Mouse (Mus musculus): ENCODE results near the gene 1700021F05Rik.
A peak's percentile ranks its signal among the peaks of the same experiment; 100 is the strongest.
"Not testable (repeated sequence)": the region's sequence is repeated elsewhere in the genome, so short reads cannot be mapped to it uniquely, and the experiment has no call there.

The 1700021F05Rik gene

DNA sequence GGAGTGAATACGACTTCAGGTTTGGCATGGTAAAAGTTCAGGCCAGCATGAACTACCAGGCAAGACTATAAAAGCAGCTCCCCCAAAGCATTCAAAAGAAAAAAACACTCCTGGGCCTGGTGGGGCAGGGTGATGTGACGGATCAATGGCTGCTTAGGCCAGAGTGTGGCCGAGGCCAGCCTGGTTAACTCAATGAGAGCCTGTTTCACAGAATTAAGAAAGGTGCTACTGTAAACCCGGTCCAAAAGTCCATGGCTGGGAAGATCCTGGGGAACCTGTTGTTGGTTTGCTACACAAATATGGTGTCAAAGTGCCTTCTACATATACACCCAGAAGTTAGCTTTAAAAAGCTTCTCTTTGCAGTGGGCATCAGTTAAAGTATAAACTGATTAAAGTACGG, 2.0 kb downstream of the 1700021F05Rik start:
- DNase-seq = no peak

- no peak for DNase-seq
Observed at GRCm38 (mm10) chr10:43537652-43538051, 3.1 kb downstream of the 1700021F05Rik start.

DNA sequence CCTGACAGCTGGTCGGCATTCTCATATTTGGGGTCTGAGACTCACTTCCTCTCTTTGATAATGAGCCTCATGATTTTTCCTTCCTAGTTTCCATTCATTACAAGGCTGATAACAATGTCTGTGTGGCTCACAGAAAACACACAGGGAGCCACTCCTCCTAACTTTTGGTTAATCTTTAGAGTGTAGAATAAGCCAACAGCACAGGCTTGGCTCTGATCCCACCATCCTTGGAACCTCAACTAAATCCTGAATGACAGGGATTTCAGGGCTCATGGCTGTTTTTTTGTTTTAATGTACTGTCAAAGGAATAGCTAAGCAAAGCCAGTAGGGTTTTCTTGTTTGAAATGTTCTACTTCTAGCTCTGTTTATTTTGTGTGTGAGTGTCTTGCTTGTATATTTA, 6.4 kb downstream of the 1700021F05Rik start:
- DNase-seq = no peak

DNA sequence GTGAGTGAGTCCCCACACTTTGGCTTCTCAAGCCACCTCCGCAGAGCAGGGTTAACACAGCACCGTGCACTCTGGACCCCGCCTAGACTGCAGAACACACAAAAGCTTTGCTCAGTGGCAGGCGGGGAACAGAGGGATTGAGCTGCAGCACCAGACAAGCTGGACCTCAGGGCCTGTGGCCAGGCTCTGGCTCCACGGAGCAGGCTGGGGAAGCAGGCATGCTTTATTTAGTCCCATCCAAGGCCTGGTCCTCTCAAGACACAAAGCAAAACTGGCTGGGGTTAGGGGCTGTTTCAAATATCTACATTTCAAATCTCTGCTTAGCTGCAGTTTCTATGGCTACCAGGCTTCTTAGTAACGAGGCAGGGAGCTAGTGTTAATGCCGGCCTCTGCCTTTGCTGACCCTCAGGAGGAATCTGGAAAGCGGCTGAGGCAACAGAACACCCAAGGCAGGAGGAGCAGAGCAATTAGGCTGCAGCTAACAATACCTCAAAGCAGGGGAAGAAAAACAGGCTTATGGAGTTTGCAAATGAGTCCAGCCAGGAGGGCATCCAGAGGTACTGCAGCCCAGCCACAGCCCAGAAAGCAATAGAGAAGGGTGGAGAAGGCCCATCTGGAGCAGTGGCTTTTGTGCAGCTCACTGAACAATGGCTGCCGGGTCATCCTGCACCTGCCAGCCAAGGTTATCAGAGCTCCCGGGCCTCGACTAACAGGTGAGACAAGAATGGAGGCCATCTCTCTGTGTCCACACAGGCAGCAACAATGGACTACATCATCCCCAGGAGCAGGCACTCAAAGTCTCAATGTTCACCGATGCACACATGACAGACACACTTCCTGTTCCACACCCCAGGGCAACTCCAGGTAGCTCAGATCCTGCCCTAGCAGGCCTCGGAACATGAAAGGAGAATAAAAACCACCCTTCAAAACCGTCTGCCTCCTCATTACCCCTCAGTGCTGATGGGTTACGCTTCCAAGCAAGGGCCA, 13.2 kb downstream of the 1700021F05Rik start:
- DNase-seq = peak; percentile 27

DNA sequence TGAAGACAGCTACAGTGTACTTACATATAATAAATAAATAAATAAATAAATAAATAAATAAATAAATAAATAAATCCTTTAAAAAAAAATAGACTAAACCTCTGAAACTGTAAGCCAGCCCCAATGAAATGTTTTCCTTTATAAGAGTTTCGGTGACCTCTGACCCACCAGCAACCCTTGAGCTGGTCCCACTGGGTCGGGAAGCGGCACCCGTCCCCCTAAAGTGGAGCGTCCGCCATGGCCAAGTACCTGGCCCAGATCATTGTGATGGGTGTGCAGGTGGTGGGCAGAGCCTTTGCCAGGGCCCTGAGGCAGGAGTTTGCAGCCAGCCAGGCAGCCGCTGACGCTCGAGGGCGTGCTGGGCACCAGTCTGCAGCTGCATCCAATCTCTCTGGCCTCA, 16.9 kb downstream of the 1700021F05Rik start, which contains the start of gene Gm9803:
Gene Gm9803, plus strand, starts transcription at position 154 of the 400 bp plus-strand sequence.
- DNase-seq = not testable (repeated sequence)

- DNase-seq = no peak
Observed at GRCm38 (mm10) chr10:43519977-43520376, 20.8 kb downstream of the 1700021F05Rik start.

DNA sequence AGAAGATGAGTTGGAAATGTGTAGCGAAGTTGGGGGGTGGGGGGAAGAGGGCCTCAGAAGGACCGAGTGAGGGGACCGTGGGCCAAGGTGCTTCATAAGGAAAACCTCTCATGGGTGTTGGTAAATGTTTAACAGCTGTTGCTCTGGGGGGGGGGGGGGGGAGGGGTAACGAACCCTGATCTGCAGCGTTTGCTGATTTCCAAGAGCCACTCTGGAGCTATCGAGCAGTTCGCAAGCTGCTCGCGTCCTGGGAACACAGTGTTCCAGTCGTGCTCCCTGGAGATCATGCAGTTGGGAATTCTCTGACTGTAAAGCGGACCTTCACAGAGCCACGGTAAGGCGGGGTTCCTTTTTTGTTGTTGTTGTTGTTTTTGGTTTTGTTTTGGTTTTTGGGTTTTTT, 22.4 kb downstream of the 1700021F05Rik start:
- DNase-seq = no peak

DNA sequence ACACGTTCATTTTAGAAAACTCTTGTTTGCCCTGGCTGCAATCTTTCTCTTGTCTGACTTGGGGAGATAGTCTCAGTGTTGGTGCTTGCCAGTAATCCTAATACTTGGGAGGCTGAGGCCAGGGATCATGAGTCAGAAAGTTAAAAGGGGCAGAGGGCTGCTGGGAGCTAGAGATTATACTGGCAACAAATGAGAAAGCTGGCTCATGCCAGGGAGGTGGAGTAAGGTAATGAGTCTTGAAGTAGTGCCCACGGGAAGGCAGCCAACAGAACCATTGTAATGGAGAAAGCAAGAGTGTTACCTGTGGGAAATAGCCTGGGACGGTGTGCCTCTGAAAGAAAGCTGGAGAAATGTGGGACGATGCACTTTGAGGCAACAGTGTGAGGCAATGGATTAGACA, 23.0 kb downstream of the 1700021F05Rik start:
- DNase-seq = no peak

DNA sequence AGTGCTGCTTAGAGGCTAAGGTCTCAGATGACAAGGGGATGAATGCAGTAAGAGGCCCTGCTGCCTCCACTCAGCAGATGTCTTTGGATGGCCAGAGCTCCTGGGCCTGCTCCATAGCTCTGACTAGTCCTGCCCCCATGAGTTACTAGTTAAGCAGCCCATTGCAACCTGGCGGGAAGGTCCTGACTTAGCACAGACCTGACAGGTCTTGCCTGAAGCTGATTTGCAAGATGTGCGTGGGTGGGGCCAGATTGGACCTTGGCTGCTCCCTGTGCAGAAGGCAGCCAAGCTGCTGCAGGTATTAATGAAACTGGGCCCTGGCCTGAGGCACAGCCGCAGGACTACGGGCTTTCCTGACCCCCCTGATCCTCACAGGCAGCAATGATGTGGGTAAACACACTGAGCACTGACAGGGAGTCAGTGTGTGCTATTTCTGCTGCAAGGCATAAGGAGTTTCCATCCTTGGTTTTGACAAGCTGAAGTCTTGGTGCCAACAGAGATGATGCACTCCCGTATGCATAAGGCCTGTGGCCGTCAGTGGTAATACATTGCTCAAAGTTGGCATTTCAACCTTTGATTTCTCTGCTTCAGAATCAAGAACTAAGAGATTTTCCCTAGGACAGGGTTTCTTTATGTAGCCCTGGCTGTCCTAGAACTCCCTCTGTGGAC, 23.7 kb downstream of the 1700021F05Rik start:
- no peak for DNase-seq

DNA sequence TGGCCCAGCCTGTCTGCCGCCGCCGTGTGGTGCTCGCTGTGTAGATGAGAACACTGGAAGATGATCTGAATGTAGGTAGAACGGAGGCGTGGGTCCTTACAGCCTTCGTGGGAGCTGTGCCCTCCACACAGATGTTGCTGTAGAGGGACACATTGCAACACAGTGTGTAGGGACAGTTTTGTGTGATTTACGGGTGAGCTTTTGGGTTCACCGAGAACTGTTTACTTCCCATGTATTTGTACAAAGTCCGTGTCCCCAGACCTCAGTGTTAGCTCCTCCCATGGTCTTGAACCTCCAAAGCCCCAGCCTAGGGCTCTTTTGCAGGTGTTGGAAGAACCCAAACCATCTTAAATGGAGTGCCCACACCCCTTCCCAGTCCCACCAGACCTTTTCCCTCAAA, 27.8 kb downstream of the 1700021F05Rik start:
- no peak for DNase-seq

DNA sequence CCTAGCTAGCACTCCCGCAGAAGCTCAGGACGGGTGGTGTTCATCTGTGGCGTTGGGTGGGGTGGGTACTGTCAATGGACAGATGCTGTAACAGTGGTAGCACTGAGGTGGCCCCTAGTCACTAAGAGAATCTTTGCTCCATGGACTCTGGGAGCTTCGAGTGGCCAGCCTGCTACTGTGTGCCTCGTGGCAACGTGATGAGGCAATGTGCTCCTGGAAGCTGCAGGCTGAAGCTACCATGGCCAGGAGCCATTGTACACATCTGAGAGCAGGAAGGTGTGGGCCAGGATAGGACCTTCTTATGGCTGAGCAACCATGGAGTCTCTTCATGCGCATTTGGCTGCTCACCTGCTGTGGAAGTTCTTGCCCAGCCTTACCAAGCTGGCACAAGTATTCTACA, 31.6 kb downstream of the 1700021F05Rik start:
- no peak for DNase-seq

DNA sequence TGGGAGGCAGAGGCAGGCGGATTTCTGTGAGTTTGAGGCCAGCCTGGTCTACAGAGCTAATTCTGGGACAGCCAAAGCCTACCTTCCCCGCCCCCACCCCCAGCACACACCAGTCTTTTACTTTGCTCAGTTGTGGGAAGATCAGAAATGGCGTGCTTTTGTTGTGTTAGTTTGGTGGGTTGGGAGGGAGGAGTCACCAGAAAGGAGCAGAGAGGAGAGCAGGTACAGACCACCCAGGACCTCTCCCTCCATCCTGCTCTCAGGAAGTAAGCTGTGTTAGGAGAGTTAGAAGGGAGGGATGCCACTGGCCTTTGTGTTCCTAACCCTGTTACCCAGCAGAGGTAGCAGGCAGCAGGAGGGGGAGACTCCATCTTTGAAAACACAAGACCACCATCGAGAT, 33.7 kb downstream of the 1700021F05Rik start:
- DNase-seq = no peak

- DNase-seq = no peak
Observed at GRCm38 (mm10) chr10:43504291-43504690, 36.5 kb downstream of the 1700021F05Rik start.

GRCm38 (mm10) chr10:43502599-43502998, 38.2 kb downstream of the 1700021F05Rik start:
- DNase-seq = no peak

GRCm38 (mm10) chr10:43490846-43491245, 49.9 kb downstream of the 1700021F05Rik start:
- no peak for DNase-seq

DNA sequence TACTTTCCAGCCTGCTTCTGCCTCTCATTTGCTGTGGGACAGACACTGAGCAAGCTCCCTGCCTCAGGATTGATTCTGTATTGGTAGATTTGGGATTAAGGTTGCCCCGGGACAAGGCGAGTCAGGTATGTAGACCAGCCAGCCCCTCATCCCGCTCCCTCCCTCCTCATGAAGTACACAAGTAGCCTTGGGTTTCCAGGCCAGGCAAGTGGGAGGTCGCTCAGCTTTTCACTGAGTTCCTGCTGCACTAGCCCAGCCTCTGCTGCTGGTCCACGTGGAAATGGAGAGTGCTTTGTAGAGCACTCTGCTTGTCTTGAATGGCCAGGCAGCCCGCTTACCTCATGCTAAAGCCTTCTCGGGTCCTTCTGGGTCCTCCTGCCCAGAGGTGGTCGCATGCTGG, 50.8 kb downstream of the 1700021F05Rik start:
- no peak for DNase-seq

DNA sequence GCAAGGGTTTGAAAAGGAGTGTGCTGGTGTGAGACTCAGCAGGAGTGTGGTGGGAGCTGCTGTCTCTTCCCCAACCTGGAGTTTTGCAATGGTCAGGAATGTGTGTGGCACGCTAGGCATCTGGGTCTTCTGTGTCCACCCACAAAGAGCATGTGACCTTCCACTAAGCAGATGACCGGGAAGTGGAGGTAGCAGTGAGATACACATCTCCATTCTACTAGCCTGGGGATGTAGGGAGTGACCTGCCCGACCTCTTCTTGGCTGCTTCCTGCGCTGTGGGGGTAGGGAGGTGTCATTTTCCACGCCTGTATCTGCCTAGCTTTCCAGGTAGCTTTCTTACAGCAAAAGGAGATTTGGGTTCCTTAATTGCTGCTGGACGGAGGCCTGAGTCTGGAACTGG, 51.2 kb downstream of the 1700021F05Rik start:
- DNase-seq = no peak

DNA sequence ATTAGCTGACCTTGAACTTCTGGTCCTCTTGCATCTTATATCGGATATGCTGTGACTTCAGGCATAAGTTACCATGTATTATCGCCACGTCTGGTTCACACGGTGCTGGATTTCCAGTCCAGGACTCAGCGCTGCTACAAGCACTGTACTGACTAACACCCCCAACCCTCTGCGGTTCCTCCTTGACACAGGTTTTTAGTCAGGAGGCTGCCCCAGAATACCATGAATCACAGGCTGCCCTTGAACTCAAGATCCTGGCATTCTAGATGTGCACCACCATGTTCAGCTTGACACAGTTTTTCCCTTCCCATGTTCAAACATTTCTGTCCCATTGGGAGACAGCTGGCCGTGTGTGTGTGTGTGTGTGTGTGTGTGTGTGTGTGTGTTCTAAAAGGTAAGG, 51.7 kb downstream of the 1700021F05Rik start:
- DNase-seq = no peak

DNA sequence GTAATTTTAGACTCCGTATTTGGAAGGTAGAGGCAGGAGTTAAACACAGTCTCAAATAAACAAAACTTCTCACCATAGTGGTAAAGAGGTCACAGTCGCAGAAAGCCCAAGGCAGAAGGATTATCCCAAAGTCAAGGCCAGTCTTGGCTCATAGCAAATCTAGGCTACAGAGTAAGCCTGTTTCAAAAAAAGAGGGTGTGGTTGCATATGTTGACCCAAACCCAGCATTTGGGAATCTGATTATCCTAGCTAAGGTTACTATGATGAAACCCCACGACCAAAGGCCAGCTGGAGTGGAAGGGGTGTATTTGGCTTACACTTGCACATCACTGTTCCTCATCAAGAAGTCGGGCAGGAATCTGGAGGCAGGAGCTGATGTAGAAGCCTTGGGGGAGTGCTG, 52.5 kb downstream of the 1700021F05Rik start:
- DNase-seq = no peak

DNA sequence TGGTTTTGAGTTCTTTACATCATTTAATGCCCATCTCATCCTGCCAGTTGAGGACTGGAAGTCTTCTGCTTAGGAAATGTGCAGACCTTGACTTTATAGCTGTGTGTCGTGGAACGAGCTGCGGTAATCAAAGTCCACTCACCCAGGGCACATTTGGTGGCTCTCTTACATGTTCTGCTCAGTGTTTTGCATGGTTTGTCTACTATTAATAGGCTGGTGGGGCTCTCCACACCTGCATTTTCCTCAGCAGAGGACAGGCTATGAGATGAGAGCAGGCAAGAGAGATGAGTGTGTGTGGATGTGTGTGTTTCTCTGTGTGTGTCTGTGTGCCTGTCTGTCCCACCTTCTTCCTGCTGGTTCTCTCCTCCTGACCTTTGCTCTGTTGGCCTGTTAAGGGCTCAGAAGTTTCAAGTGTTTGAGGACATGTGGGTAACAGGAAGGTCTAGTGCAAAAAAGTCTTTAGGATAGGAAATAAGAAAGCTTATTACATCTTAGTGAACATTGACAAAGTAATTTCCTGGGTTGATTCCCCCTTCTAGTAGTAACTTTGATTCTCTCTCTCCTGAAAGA, 53.3 kb downstream of the 1700021F05Rik start:
- DNase-seq = no peak

- DNase-seq = no peak
Observed at GRCm38 (mm10) chr10:43485751-43486268, 55.0 kb downstream of the 1700021F05Rik start.

GRCm38 (mm10) chr10:43483426-43483995, 57.3 kb downstream of the 1700021F05Rik start:
- DNase-seq = no peak

DNA sequence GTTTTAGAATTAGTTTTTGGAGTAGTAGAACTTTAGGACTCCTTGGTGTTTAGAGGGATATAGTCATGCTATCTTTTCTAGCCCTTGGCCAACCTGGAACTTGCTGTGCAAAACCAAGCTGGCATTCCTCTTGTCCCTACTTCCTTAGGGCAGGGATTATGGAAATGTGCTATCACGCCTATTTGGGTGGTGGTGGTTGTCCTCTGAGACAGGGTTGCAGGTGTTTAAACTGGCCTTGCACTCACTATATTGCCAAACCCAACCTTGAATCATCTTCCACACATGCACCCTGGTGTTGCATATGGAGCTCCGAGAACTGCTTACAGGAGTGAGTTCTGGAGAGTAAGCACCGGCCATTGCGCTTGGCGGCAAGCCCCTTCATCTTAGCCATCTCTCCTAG, 58.8 kb downstream of the 1700021F05Rik start:
- DNase-seq = no peak

Data from liver (tissue).